Mouse (Mus musculus): ENCODE measurements at regions not wholly inside any gene's neighbourhood (a gene's known extent, or its start where the extent isn't known, plus 50 kb on each side); places are given as distances from the start of the nearest gene placed in this dataset.

GRCm38 (mm10) chr10:29921658-29922057 is 278.7 kb downstream of the Cenpw start:
- no peak for DNase-seq (ENCODE audit: inconsistent age in 2 of 2, low spot score in 1 of 2)

DNA sequence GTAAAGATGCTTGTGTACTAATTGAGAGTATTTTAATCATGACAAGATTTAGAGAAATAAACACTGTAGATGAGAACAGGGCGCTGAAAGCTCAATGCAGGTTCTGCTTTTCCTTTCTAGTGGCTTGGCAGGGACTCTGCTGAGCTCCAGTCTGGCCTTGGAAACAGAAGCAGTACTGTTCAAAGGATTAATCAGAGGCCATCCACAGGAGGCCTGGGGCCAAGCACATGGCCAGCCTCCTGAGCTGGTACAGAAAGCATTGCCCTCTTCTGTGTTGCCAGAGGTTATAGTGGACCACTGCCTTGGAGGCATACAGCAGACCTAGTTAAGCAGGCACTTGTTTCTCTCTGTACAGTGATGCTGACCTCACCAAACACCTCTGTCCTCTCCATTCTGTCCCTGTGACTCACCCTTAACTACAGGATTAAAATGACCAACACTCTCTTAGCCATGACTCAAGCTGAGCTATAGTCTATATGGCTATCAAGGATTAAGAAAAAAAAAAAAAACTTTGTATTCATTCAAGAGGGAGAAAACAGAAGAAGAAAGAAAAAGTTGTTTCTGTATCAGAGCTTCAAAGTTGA is 302.5 kb downstream of the Cenpw start:
- DNase-seq (ENCODE audit: inconsistent age in 2 of 2, low spot score in 1 of 2), result peak; percentile 6 to 45

GRCm38 (mm10) chr10:29864566-29864965 is 328.9 kb upstream of the Rspo3 start:
- DNase-seq (ENCODE audit: inconsistent age in 2 of 2, low spot score in 1 of 2), result no peak

DNA sequence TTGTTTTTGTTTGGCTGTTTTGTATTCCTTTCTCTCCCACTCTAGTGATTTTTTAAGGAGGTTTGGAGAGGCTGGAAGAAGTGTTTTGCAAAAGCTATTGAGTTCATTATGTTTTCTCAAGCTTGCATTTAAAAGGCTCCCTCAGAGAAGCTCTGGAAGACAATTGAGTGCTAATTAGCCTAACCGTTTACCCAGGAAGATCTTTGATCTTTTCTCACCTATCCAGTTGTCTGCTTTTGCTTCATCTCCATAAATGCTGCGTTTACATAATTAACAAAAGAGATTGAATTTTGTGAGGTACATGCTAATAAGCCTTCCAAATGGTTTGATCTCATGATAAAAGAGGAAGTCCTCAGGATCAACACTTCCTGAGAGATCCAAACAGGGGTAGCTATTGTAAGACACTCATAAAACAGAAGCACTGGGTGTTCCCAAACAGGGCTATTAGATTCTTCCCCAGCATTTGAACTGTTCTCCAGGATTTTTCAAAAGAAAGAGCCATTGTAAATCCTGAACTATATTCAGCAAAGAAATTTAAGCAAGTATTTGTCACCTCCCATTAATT is 320.2 kb upstream of the Rspo3 start:
- no peak for DNase-seq (ENCODE audit: inconsistent age in 2 of 2, low spot score in 1 of 2)

DNA sequence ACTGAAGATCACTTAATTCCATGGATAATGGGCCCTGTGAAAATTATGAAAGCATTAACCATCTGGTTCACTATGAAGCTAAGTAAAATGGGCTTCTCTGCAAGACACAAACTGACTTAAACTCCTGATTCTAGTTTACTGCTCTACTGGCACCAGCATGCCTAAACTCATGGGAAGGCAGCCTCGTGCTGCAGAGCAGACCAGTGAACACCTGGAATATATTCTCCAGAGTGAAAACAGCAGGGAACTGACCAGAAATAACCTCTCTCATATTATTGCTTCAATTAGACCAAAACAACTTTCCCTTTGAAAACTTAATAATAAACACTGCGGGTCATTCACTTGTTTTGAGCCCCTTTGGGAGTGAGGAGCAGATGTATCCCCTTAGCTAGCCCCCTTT is 316.8 kb upstream of the Rspo3 start:
- no peak for DNase-seq (ENCODE audit: inconsistent age in 2 of 2, low spot score in 1 of 2)

DNA sequence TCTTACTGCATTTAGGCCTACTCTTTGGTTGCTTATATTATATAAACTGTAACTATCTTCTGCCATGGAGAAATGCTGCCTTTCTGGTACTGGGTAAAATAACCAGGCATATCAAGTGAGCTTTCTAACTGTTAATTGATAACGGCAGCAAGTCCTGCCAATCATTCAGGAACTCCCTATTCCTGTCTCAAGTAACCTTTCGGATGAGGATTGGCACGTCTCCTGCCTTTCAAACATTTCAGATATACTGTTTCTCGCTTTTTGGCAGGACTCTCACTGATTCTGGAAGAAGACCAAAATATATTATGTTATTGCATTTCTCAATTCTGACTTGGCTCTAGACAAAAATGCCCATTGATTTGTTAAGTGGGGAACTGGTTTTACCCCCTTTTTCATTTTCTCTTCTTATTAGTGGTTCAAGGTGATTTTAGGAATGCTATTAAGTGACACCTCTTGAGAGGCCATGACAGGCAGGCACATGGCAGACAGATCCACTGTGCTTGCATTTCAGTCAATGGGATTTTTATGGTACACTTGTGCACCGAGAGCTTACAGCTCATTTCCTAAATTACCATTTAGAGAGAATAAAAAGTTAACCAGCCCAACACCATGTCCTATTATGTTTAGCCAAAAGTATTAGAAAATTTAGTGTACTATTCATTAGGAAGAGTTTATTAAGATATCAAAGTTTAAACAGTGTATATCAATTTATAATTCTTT is 289.4 kb upstream of the Rspo3 start:
- no peak for DNase-seq (ENCODE audit: inconsistent age in 2 of 2, low spot score in 1 of 2)

DNA sequence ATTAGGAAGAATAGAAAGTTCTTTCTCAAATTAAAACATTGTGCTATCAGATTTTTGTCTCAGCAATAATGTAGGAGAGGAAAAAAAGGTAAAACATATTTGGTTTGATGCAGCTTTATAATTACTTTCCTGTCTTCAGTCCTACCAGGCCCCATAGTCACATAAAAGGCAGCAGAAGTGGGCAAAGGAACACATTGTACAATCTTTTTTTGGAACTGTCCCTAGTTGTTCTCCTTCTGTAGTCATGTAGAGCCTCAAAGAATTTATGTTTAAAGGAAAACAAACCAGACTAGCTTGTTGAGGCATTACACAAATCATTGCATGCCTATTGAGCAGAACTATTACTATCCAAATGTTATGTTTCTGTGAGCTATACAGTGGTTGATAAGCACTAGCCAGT is 288.7 kb upstream of the Rspo3 start:
- no peak for DNase-seq (ENCODE audit: inconsistent age in 2 of 2, low spot score in 1 of 2)

GRCm38 (mm10) chr10:29823177-29823576 is 287.5 kb upstream of the Rspo3 start:
- DNase-seq (ENCODE audit: inconsistent age in 2 of 2, low spot score in 1 of 2), result no peak

GRCm38 (mm10) chr10:29803915-29804545 is 268.4 kb upstream of the Rspo3 start:
- DNase-seq (ENCODE audit: inconsistent age in 2 of 2, low spot score in 1 of 2), result peak; percentile 22 to 78

- no peak for DNase-seq (ENCODE audit: inconsistent age in 2 of 2, low spot score in 1 of 2)
Observed at GRCm38 (mm10) chr10:29802637-29803036, 267.0 kb upstream of the Rspo3 start.

DNA sequence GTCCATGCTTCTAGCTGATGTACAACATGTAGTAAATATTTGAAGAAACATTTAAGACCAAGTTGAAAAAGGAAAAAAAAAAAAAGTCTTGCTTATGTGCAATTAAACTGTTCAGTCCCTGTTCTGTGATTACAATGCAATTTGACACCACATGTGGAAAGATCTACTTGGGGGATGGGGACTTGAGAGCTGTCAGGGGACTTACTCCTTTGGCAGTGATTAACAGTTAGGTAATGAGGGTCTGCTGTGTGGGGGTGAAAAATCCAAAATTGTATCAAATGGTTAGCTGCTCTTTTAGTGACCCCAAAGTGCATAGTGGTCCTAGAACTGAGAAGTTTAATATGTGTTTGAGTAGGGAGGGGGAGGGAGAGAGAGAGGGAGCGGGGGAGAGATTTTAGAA is 259.0 kb upstream of the Rspo3 start:
- no peak for DNase-seq (ENCODE audit: inconsistent age in 2 of 2, low spot score in 1 of 2)

- no peak for DNase-seq (ENCODE audit: inconsistent age in 2 of 2, low spot score in 1 of 2)
Observed at GRCm38 (mm10) chr10:29786220-29786810, 250.6 kb upstream of the Rspo3 start.

GRCm38 (mm10) chr10:29736677-29737076 is 201.0 kb upstream of the Rspo3 start:
- DNase-seq (ENCODE audit: inconsistent age in 2 of 2, low spot score in 1 of 2), result no peak

DNA sequence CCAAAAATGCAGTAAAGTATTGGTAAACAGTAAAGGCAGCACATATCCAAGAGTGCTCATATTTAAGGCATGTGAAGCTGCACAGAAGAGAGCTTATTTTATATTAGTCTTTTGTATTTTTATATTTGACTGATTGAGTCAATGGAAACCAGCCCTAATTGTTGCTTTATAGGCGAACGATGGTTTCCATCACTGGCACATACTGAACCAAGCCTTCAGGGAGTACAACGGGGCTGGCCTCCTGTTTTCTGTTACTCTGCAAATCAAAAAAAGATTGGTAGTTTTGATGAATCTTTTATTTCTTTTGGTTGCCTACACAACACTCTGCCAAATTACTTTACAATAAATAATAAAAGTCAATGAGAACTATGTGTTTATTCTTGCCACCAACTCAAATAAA is 189.7 kb upstream of the Rspo3 start:
- DNase-seq (ENCODE audit: inconsistent age in 2 of 2, low spot score in 1 of 2), result no peak

DNA sequence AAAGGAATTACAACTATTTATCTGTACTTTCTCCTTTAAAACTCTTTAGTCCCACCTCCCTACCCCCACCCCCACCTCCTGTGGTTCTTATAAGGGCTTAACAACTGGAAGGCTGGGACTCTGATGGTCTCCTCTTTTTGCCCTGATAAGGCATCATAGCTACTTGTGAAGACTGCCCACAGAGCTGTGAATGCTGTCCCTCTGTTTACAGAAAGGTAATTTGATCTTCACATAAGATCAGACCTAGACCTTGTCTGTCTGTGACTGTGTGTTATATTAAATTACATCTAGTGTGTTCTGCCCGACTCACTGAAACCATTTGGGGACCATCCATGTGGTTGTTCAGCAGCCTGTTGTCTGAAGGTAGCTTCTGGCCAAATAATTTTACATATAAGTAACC is 175.3 kb upstream of the Rspo3 start:
- DNase-seq (ENCODE audit: inconsistent age in 2 of 2, low spot score in 1 of 2), result no peak

GRCm38 (mm10) chr10:29708653-29709052 is 173.0 kb upstream of the Rspo3 start:
- no peak for DNase-seq (ENCODE audit: inconsistent age in 2 of 2, low spot score in 1 of 2)

- DNase-seq (ENCODE audit: inconsistent age in 2 of 2, low spot score in 1 of 2), result no peak
Observed at GRCm38 (mm10) chr10:29693009-29693935, 157.6 kb upstream of the Rspo3 start.

- no peak for DNase-seq (ENCODE audit: inconsistent age in 2 of 2, low spot score in 1 of 2)
Observed at GRCm38 (mm10) chr10:29689529-29689928, 153.9 kb upstream of the Rspo3 start.

- no peak for DNase-seq (ENCODE audit: inconsistent age in 2 of 2, low spot score in 1 of 2)
Observed at GRCm38 (mm10) chr10:29686982-29687381, 151.3 kb upstream of the Rspo3 start.

DNA sequence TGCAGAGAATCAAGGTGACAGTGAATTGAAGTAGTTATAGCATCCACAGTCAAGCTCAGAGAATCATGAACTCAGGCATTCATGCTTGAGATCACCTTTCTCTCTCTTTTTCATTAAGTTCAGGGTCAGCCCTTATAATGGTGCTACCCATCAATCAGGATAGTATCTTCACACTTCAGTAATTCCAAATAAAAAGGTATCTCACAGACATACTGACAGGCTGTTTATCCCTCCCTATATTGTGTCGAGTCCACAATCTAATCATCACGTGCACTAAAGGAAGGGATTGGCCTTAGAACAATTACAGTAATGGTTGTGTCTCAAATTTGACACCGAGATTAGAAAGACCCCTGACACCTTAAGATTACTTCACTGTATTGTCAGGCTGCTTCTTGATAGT is 138.7 kb upstream of the Rspo3 start:
- DNase-seq (ENCODE audit: inconsistent age in 2 of 2, low spot score in 1 of 2), result no peak

- no peak for DNase-seq (ENCODE audit: inconsistent age in 2 of 2, low spot score in 1 of 2)
Observed at GRCm38 (mm10) chr10:29661752-29662151, 126.1 kb upstream of the Rspo3 start.

All from adrenal gland, adult (tissue).